Mouse (Mus musculus): ENCODE data around the gene Gm11042.

- no peak for TF ChIP-seq CTCF (IDR thresholded peaks at IDR 0.05; ENCODE audit: low read depth, low read length)
- no peak for TF ChIP-seq POLR2A (IDR thresholded peaks at IDR 0.05; ENCODE audit: borderline replicate concordance, low read depth, low read length)
These were observed 41.6 kb upstream of the Gm11042 start for GRCm38 (mm10) chr12:74357806-74358205.
